Mouse (Mus musculus) adrenal gland, postnatal 10 days (tissue): ENCODE measurements around the gene Pttg1. TPM values are rescaled to one million over a fixed set of nuclear protein-coding genes. Genes with fewer than 3 reads are reported as not detected.

ENCODE experiments used
- DNase-seq: peaks from one replicate; pipeline ENCODE4 v3.0.0; 2021; ENCODE audit warnings: mixed read lengths
- microRNA-seq: library from miRNA; unstranded; fragments of <30 nt; microRNA quantifications from one replicate; pipeline ENCODE4 v1.2.0, GENCODE M21; 2021
- total RNA-seq, 2 experiments: library from RNA; stranded (reverse); gene quantifications; 2 replicates each; pipeline ENCODE4 v1.2.3; 2021

Pttg1 gene
- total RNA-seq, 2 experiments from 2014 or later: 44.3 to 48.8 TPM

GRCm38 (mm10) chr11:43376598-43376997, 49.5 kb downstream of the Pttg1 start:
- no peak for DNase-seq

DNA sequence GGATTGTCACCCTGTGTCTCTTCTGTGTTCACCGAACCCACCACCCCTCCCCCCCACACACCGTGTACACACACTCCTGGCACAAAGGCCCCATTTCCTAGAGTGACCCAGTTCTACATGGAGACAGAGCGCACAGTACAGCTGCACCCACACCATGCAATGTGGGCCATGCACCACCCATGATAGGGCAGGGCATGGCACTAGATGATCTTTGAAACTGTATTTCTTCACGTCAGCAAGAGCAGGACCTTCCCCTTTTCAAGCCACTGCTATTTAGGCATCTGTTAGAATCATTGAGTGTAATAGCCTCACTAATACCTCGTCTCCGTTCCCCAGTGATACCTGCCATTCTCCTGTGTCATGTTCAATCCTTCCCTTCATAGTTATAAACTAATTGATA, 51.1 kb downstream of the Pttg1 start:
- DNase-seq: no peak

DNA sequence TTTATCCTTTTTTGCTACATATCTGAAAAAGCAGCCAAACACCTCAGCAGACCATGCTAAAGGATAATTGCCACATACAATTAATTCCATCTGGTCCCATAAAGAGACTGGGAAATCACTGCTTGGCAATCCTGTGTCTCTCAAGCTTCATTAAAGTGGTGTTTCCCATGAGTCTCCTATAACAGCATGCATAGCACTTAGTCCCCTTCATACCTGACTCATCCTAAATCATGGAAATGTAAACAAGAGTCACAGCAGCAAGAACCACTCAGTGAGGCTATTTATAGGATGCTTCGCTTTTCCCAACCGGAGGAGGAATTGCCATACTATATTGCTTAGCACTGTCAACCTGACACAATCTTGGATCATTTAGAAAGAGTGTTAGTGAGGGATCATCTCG, 52.7 kb downstream of the Pttg1 start:
- DNase-seq: no peak

GRCm38 (mm10) chr11:43371807-43372206, 54.2 kb downstream of the Pttg1 start:
- no peak for DNase-seq

Small RNAs within 50 kb of the gene (microRNA-seq; reads per million reads assigned to microRNA genes)
- gene Mir146: 1,708 reads per million, percentile 82 among the genes with 10 or more reads in this experiment

Other genes starting within 250 kb of the Pttg1 start
- 10 to 100 TPM; 36.4 to 38.6 TPM for gene Slu7, start 7.5 kb upstream of the Pttg1 start, total RNA-seq
- 10 to 100 TPM; 11.7 to 12.1 TPM for gene C1qtnf2, start 48.0 kb upstream of the Pttg1 start, total RNA-seq
- gene Ccnjl, start 102.5 kb upstream of the Pttg1 start, total RNA-seq: 1 to 10 TPM; 8.4 to 9.9 TPM
- gene 4933415A04Rik, start 160.8 kb upstream of the Pttg1 start, total RNA-seq: 1 to 10 TPM; 1.8 TPM
- gene Fabp6, start 175.3 kb upstream of the Pttg1 start, total RNA-seq: not detected